Mouse (Mus musculus) liver, embryonic 15.5 days (tissue): ENCODE data around the gene Chrna10. TPM values are rescaled to one million over a fixed set of nuclear protein-coding genes. Genes with fewer than 3 reads are reported as not detected.

Experiments used
- ATAC-seq: fragments of 200-750 bp; cut with Nextera tagmentation; 2 replicates; pipeline ENCODE4 v1.8.0; 2017; ENCODE audit warnings: moderate number of reproducible peaks, mild to moderate bottlenecking, moderate library complexity; ENCODE audit not compliant: insufficient read depth
- H3K27ac ChIP-seq: fragments of 300-500 bp; sonication (generic); replicated peaks from 2 replicates; pipeline ENCODE4 v1.5.1; 2015; ENCODE audit warnings: mild to moderate bottlenecking, inconsistent platforms
- H3K27me3 ChIP-seq: fragments of 300-500 bp; sonication (generic); 2 replicates; pipeline ENCODE4 v1.6.1; 2015; ENCODE audit warnings: mild to moderate bottlenecking, inconsistent platforms
- H3K36me3 ChIP-seq: fragments of 300-500 bp; sonication (generic); replicated peaks from 2 replicates; pipeline ENCODE4 v1.6.1; 2015; ENCODE audit warnings: moderate library complexity, mild to moderate bottlenecking, inconsistent platforms
- H3K4me1 ChIP-seq: fragments of 300-500 bp; sonication (generic); replicated peaks from 2 replicates; pipeline ENCODE4 v1.6.1; 2015; ENCODE audit warnings: inconsistent platforms
- H3K4me2 ChIP-seq: fragments of 300-500 bp; sonication (generic); 2 replicates; pipeline ENCODE4 v1.6.1; 2015; ENCODE audit warnings: moderate library complexity, mild to moderate bottlenecking, inconsistent platforms
- H3K4me3 ChIP-seq: fragments of 300-500 bp; sonication (generic); replicated peaks from 2 replicates; pipeline ENCODE4 v1.5.1; 2015; ENCODE audit warnings: mild to moderate bottlenecking, inconsistent platforms
- H3K9ac ChIP-seq: fragments of 300-500 bp; sonication (generic); 2 replicates; pipeline ENCODE4 v1.6.1; 2015; ENCODE audit warnings: moderate library complexity, mild to moderate bottlenecking, inconsistent platforms
- H3K9me3 ChIP-seq: fragments of 300-500 bp; sonication (generic); replicated peaks from 2 replicates; pipeline ENCODE4 v1.6.1; 2016; ENCODE audit warnings: inconsistent platforms
- WGBS: fragments of 180-500 bp; shearing (Covaris S2); methylation state at CpG from one replicate; pipeline ENCODE4 v1.1.7; 2015; ENCODE audit warnings: mixed read lengths; ENCODE audit not compliant: insufficient replicate concordance; 5-methylcytosine and 5-hydroxymethylcytosine counted together
- polyA plus RNA-seq: library from polyadenylated mRNA; unstranded; fragments of >200 nt; fragmentation: Nextera tagmentation; extraction: Ambion mirVana; gene quantifications from 2 replicates; pipeline ENCODE4 v1.2.1, GENCODE M21; 2015

Gene Chrna10
- polyA plus RNA-seq, 1 experiment from 2014 or later: not detected

GRCm38 (mm10) chr7:102081784-102082183 is 34.8 kb downstream of the Chrna10 start:
- Histone ChIP-seq H3K9me3 (no peaks in the 10 kb centered on the region), H3K9ac (no peak overlapping the region), H3K4me1 (no peaks in the 10 kb centered on the region), H3K4me2 (no peak overlapping the region), H3K36me3 (peaks cover 71% of the 10 kb centered on the region), H3K4me3 (no peak overlapping the region), H3K27ac (no peak overlapping the region), H3K27me3 (no peaks in the 10 kb centered on the region)
- 85% methylated on average over 5 of the region's 5 CpGs for WGBS
- ATAC-seq: no peak

GRCm38 (mm10) chr7:102080311-102080710 is 36.3 kb downstream of the Chrna10 start:
- H3K9ac ChIP-seq: no peak overlapping the region
- H3K4me2 ChIP-seq: no peak overlapping the region
- no peaks in the 10 kb centered on the region for H3K9me3 ChIP-seq
- no peak for ATAC-seq
- WGBS: 82% methylated on average over 8 of the region's 8 CpGs
- no peaks in the 10 kb centered on the region for H3K27me3 ChIP-seq
- no peaks in the 10 kb centered on the region for H3K4me1 ChIP-seq
- H3K36me3 ChIP-seq: peaks cover 81% of the 10 kb centered on the region
- H3K27ac ChIP-seq: no peak overlapping the region
- no peak overlapping the region for H3K4me3 ChIP-seq

GRCm38 (mm10) chr7:102078517-102078916 is 38.1 kb downstream of the Chrna10 start:
- ATAC-seq: no peak

GRCm38 (mm10) chr7:102076714-102077296 is 39.8 kb downstream of the Chrna10 start:
- Histone ChIP-seq H3K9me3 (no peaks in the 10 kb centered on the region), H3K4me2 (no peak overlapping the region), H3K9ac (no peak overlapping the region), H3K27me3 (no peaks in the 10 kb centered on the region), H3K36me3 (peaks cover 88% of the 10 kb centered on the region), H3K27ac (no peak overlapping the region), H3K4me3 (no peak overlapping the region), H3K4me1 (no peaks in the 10 kb centered on the region)
- 0 out of 2 replicates have a peak, but pooled peaks have one; percentile 15 for ATAC-seq
- 77% methylated on average over 7 of the region's 7 CpGs for WGBS

More at GRCm38 (mm10) chr7:102078517-102078916, 38.1 kb downstream of the Chrna10 start:
- no peaks in the 10 kb centered on the region for H3K4me1 ChIP-seq
- H3K4me2 ChIP-seq: no peak overlapping the region
- no peak overlapping the region for H3K9ac ChIP-seq
- H3K27ac ChIP-seq: no peak overlapping the region
- no peak overlapping the region for H3K4me3 ChIP-seq
- no peaks in the 10 kb centered on the region for H3K9me3 ChIP-seq
- no peaks in the 10 kb centered on the region for H3K27me3 ChIP-seq
- peaks cover 89% of the 10 kb centered on the region for H3K36me3 ChIP-seq
- 75% methylated on average over 7 of the region's 7 CpGs for WGBS

GRCm38 (mm10) chr7:102066363-102066762 is 50.3 kb downstream of the Chrna10 start:
- Histone ChIP-seq H3K4me1 (peaks cover 42% of the 10 kb centered on the region), H3K27me3 (no peaks in the 10 kb centered on the region), H3K36me3 (peaks cover 14% of the 10 kb centered on the region), H3K27ac (peak overlapping the region; percentile 82; the same call in 1 of the 2 replicates), H3K9me3 (no peaks in the 10 kb centered on the region), H3K4me3 (peak overlapping the region; percentile 70), H3K4me2 (peak overlapping the region; percentile 81), H3K9ac (peak overlapping the region; percentile 64)
- ATAC-seq: no peak
- 54% methylated on average over 6 of the region's 6 CpGs for WGBS

- Histone ChIP-seq H3K4me3 (peak within 1 kb of the TSS; percentile 70), H3K4me2 (peak within 1 kb of the TSS; percentile 81), H3K4me1 (peaks cover 44% of the 10 kb centered on the region), H3K9ac (peak within 1 kb of the TSS; percentile 64), H3K27ac (peak within 1 kb of the TSS; percentile 82), H3K9me3 (no peaks in the 10 kb centered on the region), H3K27me3 (no peaks in the 10 kb centered on the region), H3K36me3 (peaks cover 7% of the 10 kb centered on the region)
- peak; percentile 98 for ATAC-seq
- WGBS: under 1% methylated on average over 56 of the region's 56 CpGs
These were observed 51.4 kb downstream of the Chrna10 start, which contains the start of the genes Rnf121, Xndc1 and Xntrpc for GRCm38 (mm10) chr7:102065046-102065891. Gene Rnf121 (minus strand): TSS chr7:102065469. Gene Xndc1 (plus strand): TSS chr7:102065511. Gene Xntrpc (plus strand): TSS chr7:102065713.

GRCm38 (mm10) chr7:102064655-102065045 is 52.0 kb downstream of the Chrna10 start:
- no peaks in the 10 kb centered on the region for H3K27me3 ChIP-seq
- peaks cover 2% of the 10 kb centered on the region for H3K36me3 ChIP-seq
- ATAC-seq: no peak
- peak overlapping the region; percentile 70 for H3K4me3 ChIP-seq
- H3K27ac ChIP-seq: peak overlapping the region; percentile 82
- H3K4me2 ChIP-seq: peak overlapping the region; percentile 81
- WGBS: 0% methylated on average over 9 of the region's 9 CpGs
- no peaks in the 10 kb centered on the region for H3K9me3 ChIP-seq
- peak overlapping the region; percentile 64 for H3K9ac ChIP-seq
- H3K4me1 ChIP-seq: peaks cover 49% of the 10 kb centered on the region

- H3K4me2 ChIP-seq: peak overlapping the region; percentile 81
- H3K9me3 ChIP-seq: no peaks in the 10 kb centered on the region
- WGBS: 43% methylated on average over 9 of the region's 9 CpGs
- no peak for ATAC-seq
- peaks cover 8% of the 10 kb centered on the region for H3K36me3 ChIP-seq
- peak overlapping the region; percentile 64; the same call in 1 of the 2 replicates for H3K9ac ChIP-seq
- H3K27ac ChIP-seq: no peak overlapping the region
- peaks cover 52% of the 10 kb centered on the region for H3K4me1 ChIP-seq
- H3K27me3 ChIP-seq: no peaks in the 10 kb centered on the region
- peak overlapping the region; percentile 70 for H3K4me3 ChIP-seq
These were observed 52.7 kb downstream of the Chrna10 start for GRCm38 (mm10) chr7:102063891-102064290.

GRCm38 (mm10) chr7:102062203-102062602 is 54.4 kb downstream of the Chrna10 start:
- Histone ChIP-seq H3K4me3 (no peak overlapping the region), H3K36me3 (peaks cover 19% of the 10 kb centered on the region), H3K9ac (no peak overlapping the region), H3K4me1 (peaks cover 49% of the 10 kb centered on the region), H3K27ac (no peak overlapping the region; the same call in 1 of the 2 replicates), H3K9me3 (no peaks in the 10 kb centered on the region), H3K4me2 (peak overlapping the region; percentile 16), H3K27me3 (no peaks in the 10 kb centered on the region)
- 58% methylated on average over 1 of the region's 1 CpGs for WGBS
- no peak for ATAC-seq

- peaks cover 44% of the 10 kb centered on the region for H3K4me1 ChIP-seq
- no peak overlapping the region for H3K9ac ChIP-seq
- no peak overlapping the region for H3K27ac ChIP-seq
- no peak overlapping the region for H3K4me3 ChIP-seq
- ATAC-seq: no peak
- 39% methylated on average over 3 of the region's 3 CpGs for WGBS
- H3K36me3 ChIP-seq: peaks cover 25% of the 10 kb centered on the region
- no peaks in the 10 kb centered on the region for H3K9me3 ChIP-seq
- H3K27me3 ChIP-seq: no peaks in the 10 kb centered on the region
- H3K4me2 ChIP-seq: no peak overlapping the region
These were observed 55.3 kb downstream of the Chrna10 start for GRCm38 (mm10) chr7:102061353-102061752.
